Mouse (Mus musculus): ENCODE measurements at regions not wholly inside any gene's neighbourhood (a gene's known extent, or its start where the extent isn't known, plus 50 kb on each side); places are given as distances from the start of the nearest gene placed in this dataset.

GRCm38 (mm10) chr7:61615156-61615555, 731.2 kb upstream of the Ndn start:
- DNase-seq (ENCODE audit: low spot score in 2 of 2), result peak in 1 of 2 experiments; percentile 2

GRCm38 (mm10) chr7:61644893-61645545, 701.4 kb upstream of the Ndn start:
- DNase-seq (ENCODE audit: low spot score in 2 of 2), result no peak

GRCm38 (mm10) chr7:61658086-61658485, 688.3 kb upstream of the Ndn start:
- no peak for DNase-seq (ENCODE audit: low spot score in 2 of 2)

- peak in 1 of 2 experiments; percentile 1 for DNase-seq (ENCODE audit: low spot score in 2 of 2)
Measured at GRCm38 (mm10) chr7:61683080-61683479, 663.3 kb upstream of the Ndn start.

GRCm38 (mm10) chr7:61685052-61685655, 661.2 kb upstream of the Ndn start:
- DNase-seq (ENCODE audit: low spot score in 2 of 2), result no peak

GRCm38 (mm10) chr7:61726149-61726548, 620.2 kb upstream of the Ndn start:
- no peak for DNase-seq (ENCODE audit: low spot score in 2 of 2)

GRCm38 (mm10) chr7:61737511-61737910, 608.9 kb upstream of the Ndn start:
- DNase-seq (ENCODE audit: low spot score in 2 of 2), result no peak

GRCm38 (mm10) chr7:61739336-61739735, 607.0 kb upstream of the Ndn start:
- DNase-seq (ENCODE audit: low spot score in 2 of 2), result peak in 1 of 2 experiments; percentile 9

GRCm38 (mm10) chr7:61769826-61770225, 576.5 kb upstream of the Ndn start:
- no peak for DNase-seq (ENCODE audit: low spot score in 2 of 2)

- DNase-seq (ENCODE audit: low spot score in 2 of 2), result peak; percentile 3 to 28
Measured at GRCm38 (mm10) chr7:61790113-61790796, 556.1 kb upstream of the Ndn start.

GRCm38 (mm10) chr7:61836827-61837226, 509.5 kb upstream of the Ndn start:
- DNase-seq (ENCODE audit: low spot score in 2 of 2), result no peak

GRCm38 (mm10) chr7:61837240-61837639, 509.1 kb upstream of the Ndn start:
- DNase-seq (ENCODE audit: low spot score in 2 of 2), result peak; percentile 23 to 47

GRCm38 (mm10) chr7:61851949-61852348, 494.4 kb upstream of the Ndn start:
- DNase-seq (ENCODE audit: low spot score in 2 of 2), result no peak

GRCm38 (mm10) chr7:61864517-61864916, 481.9 kb upstream of the Ndn start:
- DNase-seq (ENCODE audit: low spot score in 2 of 2), result no peak

GRCm38 (mm10) chr7:61866376-61866775, 480.0 kb upstream of the Ndn start:
- DNase-seq (ENCODE audit: low spot score in 2 of 2), result no peak

GRCm38 (mm10) chr7:61876220-61876619, 470.1 kb upstream of the Ndn start:
- no peak for DNase-seq (ENCODE audit: low spot score in 2 of 2)

- peak; percentile 54 to 64 for DNase-seq (ENCODE audit: low spot score in 2 of 2)
Measured at GRCm38 (mm10) chr7:61877311-61878065, 468.9 kb upstream of the Ndn start.

- DNase-seq (ENCODE audit: low spot score in 2 of 2), result no peak
Measured at GRCm38 (mm10) chr7:61878095-61878494, 468.3 kb upstream of the Ndn start.

GRCm38 (mm10) chr7:61878585-61878984, 467.8 kb upstream of the Ndn start:
- no peak for DNase-seq (ENCODE audit: low spot score in 2 of 2)

All from left cerebral cortex, adult 18-20 months (tissue).